Mouse (Mus musculus) neural tube, embryonic 15.5 days (tissue): Measurements from ENCODE around the gene H2-Q6. TPM values are rescaled to one million over a fixed set of nuclear protein-coding genes. Genes with fewer than 3 reads are reported as not detected.
"Not testable (repeated sequence)": the region's sequence is repeated elsewhere in the genome, so short reads cannot be mapped to it uniquely, and the experiment has no call there.

ENCODE experiments used
- ATAC-seq: fragments of 200-750 bp; cut with Nextera tagmentation; 2 replicates; pipeline ENCODE4 v1.8.0; 2017; ENCODE audit warnings: mild to moderate bottlenecking, moderate TSS enrichment, moderate library complexity; ENCODE audit not compliant: low FRiP score
- H3K27ac ChIP-seq: fragments of 300-500 bp; sonication (generic); replicated peaks from 2 replicates; pipeline ENCODE4 v1.5.1; 2015; ENCODE audit warnings: mild to moderate bottlenecking, inconsistent platforms
- H3K27me3 ChIP-seq: fragments of 300-500 bp; sonication (generic); replicated peaks from 2 replicates; pipeline ENCODE4 v1.6.1; 2015; ENCODE audit warnings: inconsistent platforms
- H3K36me3 ChIP-seq: fragments of 300-500 bp; sonication (generic); 2 replicates; pipeline ENCODE4 v1.6.1; 2015; ENCODE audit warnings: inconsistent platforms
- H3K4me1 ChIP-seq: fragments of 300-500 bp; sonication (generic); 2 replicates; pipeline ENCODE4 v1.6.1; 2015; ENCODE audit warnings: inconsistent platforms
- H3K4me2 ChIP-seq: fragments of 300-500 bp; sonication (generic); 2 replicates; pipeline ENCODE4 v1.6.1; 2015; ENCODE audit warnings: inconsistent platforms, mild to moderate bottlenecking, moderate library complexity
- H3K4me3 ChIP-seq: fragments of 300-500 bp; sonication (generic); replicated peaks from 2 replicates; pipeline ENCODE4 v1.5.1; 2015; ENCODE audit warnings: mild to moderate bottlenecking, inconsistent platforms
- H3K9ac ChIP-seq: fragments of 300-500 bp; sonication (generic); replicated peaks from 2 replicates; pipeline ENCODE4 v1.6.1; 2015; ENCODE audit warnings: mild to moderate bottlenecking, inconsistent platforms
- H3K9me3 ChIP-seq: fragments of 300-500 bp; sonication (generic); replicated peaks from 2 replicates; pipeline ENCODE4 v1.6.1; 2016; ENCODE audit warnings: inconsistent platforms
- WGBS: fragments of 180-500 bp; shearing (Covaris S2); methylation state at CpG from one replicate; pipeline ENCODE4 v1.1.7; 2015; ENCODE audit warnings: mixed read lengths; 5-methylcytosine and 5-hydroxymethylcytosine counted together
- polyA plus RNA-seq: library from polyadenylated mRNA; unstranded; fragments of >200 nt; fragmentation: Nextera tagmentation; extraction: Ambion mirVana; gene quantifications from 2 replicates; pipeline ENCODE4 v1.2.1, GENCODE M21; 2015

Gene H2-Q6
- polyA plus RNA-seq, 1 experiment from 2014 or later, result 0.95 TPM

GRCm38 (mm10) chr17:35419564-35419963, 5.1 kb upstream of the H2-Q6 start:
- not testable (repeated sequence) for H3K4me2 ChIP-seq, H3K4me1 ChIP-seq, H3K27ac ChIP-seq, H3K4me3 ChIP-seq, ATAC-seq, H3K9ac ChIP-seq, H3K27me3 ChIP-seq, H3K36me3 ChIP-seq, H3K9me3 ChIP-seq
- WGBS, result 78% methylated on average over 4 of the region's 4 CpGs

GRCm38 (mm10) chr17:35420206-35420810, 4.3 kb upstream of the H2-Q6 start:
- H3K36me3 ChIP-seq, H3K4me3 ChIP-seq, H3K9me3 ChIP-seq, H3K4me1 ChIP-seq, ATAC-seq, H3K4me2 ChIP-seq, H3K9ac ChIP-seq, H3K27ac ChIP-seq: not testable (repeated sequence)
- WGBS, result 19% methylated on average over 11 of the region's 11 CpGs
- H3K27me3 ChIP-seq, result peaks cover 15% of the 10 kb centered on the region

GRCm38 (mm10) chr17:35421331-35421730, 3.3 kb upstream of the H2-Q6 start:
- not testable (repeated sequence) for ATAC-seq, H3K36me3 ChIP-seq, H3K9ac ChIP-seq, H3K4me1 ChIP-seq, H3K4me3 ChIP-seq, H3K9me3 ChIP-seq, H3K4me2 ChIP-seq, H3K27ac ChIP-seq
- 92% methylated on average over 4 of the region's 4 CpGs for WGBS
- peaks cover 24% of the 10 kb centered on the region for H3K27me3 ChIP-seq

GRCm38 (mm10) chr17:35422360-35422759, 2.3 kb upstream of the H2-Q6 start:
- H3K9ac ChIP-seq, H3K27ac ChIP-seq, H3K9me3 ChIP-seq, H3K4me2 ChIP-seq, H3K4me1 ChIP-seq, H3K4me3 ChIP-seq, ATAC-seq, H3K36me3 ChIP-seq: not testable (repeated sequence)
- WGBS, result 92% methylated on average over 5 of the region's 5 CpGs
- H3K27me3 ChIP-seq, result peaks cover 24% of the 10 kb centered on the region

GRCm38 (mm10) chr17:35423131-35423810, 1.4 kb upstream of the H2-Q6 start:
- H3K27ac ChIP-seq, ATAC-seq, H3K9ac ChIP-seq, H3K4me1 ChIP-seq, H3K9me3 ChIP-seq, H3K4me2 ChIP-seq, H3K4me3 ChIP-seq, H3K36me3 ChIP-seq: not testable (repeated sequence)
- peaks cover 24% of the 10 kb centered on the region for H3K27me3 ChIP-seq
- 80% methylated on average over 3 of the region's 3 CpGs for WGBS

- not testable (repeated sequence) for H3K4me2 ChIP-seq, ATAC-seq, H3K27ac ChIP-seq, H3K36me3 ChIP-seq, H3K4me3 ChIP-seq, H3K4me1 ChIP-seq, H3K9me3 ChIP-seq, H3K9ac ChIP-seq
- WGBS, result 95% methylated on average over 3 of the region's 3 CpGs
- peaks cover 27% of the 10 kb centered on the region for H3K27me3 ChIP-seq
Measured at GRCm38 (mm10) chr17:35424106-35424505, 544 bp upstream of the H2-Q6 start.

- H3K36me3 ChIP-seq, H3K9me3 ChIP-seq, H3K27ac ChIP-seq, H3K9ac ChIP-seq, H3K4me1 ChIP-seq: not testable (repeated sequence)
- ATAC-seq, result peak; percentile 39; the same call in 1 of the 2 replicates
- H3K27me3 ChIP-seq, result peaks cover 32% of the 10 kb centered on the region
- peak overlapping the region; percentile 58 for H3K4me2 ChIP-seq
- H3K4me3 ChIP-seq, result peak overlapping the region; percentile 35
- 19% methylated on average over 28 of the region's 28 CpGs for WGBS
Measured at GRCm38 (mm10) chr17:35425474-35425873, 824 bp downstream of the H2-Q6 start.

- 91% methylated on average over 6 of the region's 6 CpGs for WGBS
- not testable (repeated sequence) for ATAC-seq
Measured at GRCm38 (mm10) chr17:35428883-35429282, 4.2 kb downstream of the H2-Q6 start.

GRCm38 (mm10) chr17:35430671-35431070, 6.0 kb downstream of the H2-Q6 start:
- not testable (repeated sequence) for H3K9me3 ChIP-seq, H3K36me3 ChIP-seq, ATAC-seq, H3K4me1 ChIP-seq, H3K4me3 ChIP-seq, H3K4me2 ChIP-seq, H3K9ac ChIP-seq, H3K27ac ChIP-seq
- H3K27me3 ChIP-seq, result peaks cover 15% of the 10 kb centered on the region
- WGBS, result 90% methylated on average over 6 of the region's 6 CpGs

More at GRCm38 (mm10) chr17:35428883-35429282, 4.2 kb downstream of the H2-Q6 start:
- H3K27me3 ChIP-seq, result peaks cover 26% of the 10 kb centered on the region
- H3K9me3 ChIP-seq, H3K27ac ChIP-seq, H3K4me1 ChIP-seq, H3K4me3 ChIP-seq, H3K4me2 ChIP-seq, H3K36me3 ChIP-seq, H3K9ac ChIP-seq: not testable (repeated sequence)

- H3K36me3 ChIP-seq, H3K27ac ChIP-seq, H3K9ac ChIP-seq, H3K4me3 ChIP-seq, H3K27me3 ChIP-seq, ATAC-seq, H3K4me2 ChIP-seq, H3K4me1 ChIP-seq, H3K9me3 ChIP-seq: not testable (repeated sequence)
- 92% methylated on average over 3 of the region's 3 CpGs for WGBS
Measured at GRCm38 (mm10) chr17:35432167-35432566, 7.5 kb downstream of the H2-Q6 start.

GRCm38 (mm10) chr17:35434836-35435235, 10.2 kb downstream of the H2-Q6 start:
- not testable (repeated sequence) for H3K36me3 ChIP-seq, H3K9ac ChIP-seq, H3K27ac ChIP-seq, H3K4me2 ChIP-seq, H3K4me3 ChIP-seq, ATAC-seq, H3K27me3 ChIP-seq, H3K4me1 ChIP-seq, H3K9me3 ChIP-seq
- 9% methylated on average over 8 of the region's 8 CpGs for WGBS

GRCm38 (mm10) chr17:35435577-35435976, 10.9 kb downstream of the H2-Q6 start:
- not testable (repeated sequence) for H3K36me3 ChIP-seq, H3K9ac ChIP-seq, H3K27ac ChIP-seq, H3K4me2 ChIP-seq, ATAC-seq, H3K9me3 ChIP-seq, H3K4me3 ChIP-seq, H3K4me1 ChIP-seq
- peaks cover 10% of the 10 kb centered on the region for H3K27me3 ChIP-seq
- 79% methylated on average over 3 of the region's 3 CpGs for WGBS
